Mouse (Mus musculus): ENCODE measurements around the gene Tgm2. TPM values are rescaled to one million over a fixed set of nuclear protein-coding genes. Genes with fewer than 3 reads are reported as not detected.
A peak's percentile ranks its signal among the peaks of the same experiment; 100 is the strongest.

Tgm2 gene
- polyA plus RNA-seq, 1 experiment from 2014 or later, result 160 TPM

DNA sequence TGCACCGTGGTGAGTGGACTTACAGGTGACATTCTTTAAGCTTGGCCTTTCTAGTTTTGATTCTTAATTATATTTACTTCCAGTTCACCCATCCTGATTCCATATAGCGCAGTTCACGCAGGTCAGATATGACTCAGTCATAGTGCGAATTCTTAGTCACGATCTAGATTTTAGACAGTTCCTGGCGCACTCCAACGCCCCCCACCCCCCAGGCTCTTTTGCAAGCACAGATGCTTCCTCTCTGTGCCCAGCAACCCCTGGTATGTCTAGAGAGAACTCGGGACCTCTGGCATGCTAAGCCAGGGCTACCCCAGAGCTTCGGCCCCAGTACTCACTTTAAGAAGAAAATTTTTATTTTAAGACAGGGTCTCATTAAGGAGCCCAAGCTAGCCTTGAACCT lies 10.3 kb upstream of the Tgm2 start:
- no peak overlapping the region for H3K9ac ChIP-seq (ENCODE audit: low read length)
- H3K4me1 ChIP-seq (ENCODE audit: control insufficient read depth in 2 of 2, insufficient read depth in 2 of 2, low read length in 2 of 2), result peaks cover 17 to 34% of the 10 kb centered on the region in 2 experiments
- H3K9me3 ChIP-seq (ENCODE audit: control insufficient read depth, low read length), result no peaks in the 10 kb centered on the region
- 86% methylated on average over 9 of the region's 9 CpGs for WGBS
- no peaks in the 10 kb centered on the region for H3K36me3 ChIP-seq (ENCODE audit: control insufficient read depth, insufficient read depth, low read length)
- ATAC-seq (ENCODE audit: insufficient number of reproducible peaks, insufficient read depth, low FRiP score, low read depth), result no peak
- H3K4me2 ChIP-seq (ENCODE audit: low read length), result no peak overlapping the region
- no peak overlapping the region for H3K27ac ChIP-seq (replicated peaks in 1 of 2; ENCODE audit: control insufficient read depth in 1 of 2, insufficient read depth in 1 of 2, low read depth in 2 of 2, low read length in 2 of 2)
- H3K4me3 ChIP-seq (ENCODE audit: control insufficient read depth in 1 of 2, insufficient read depth in 1 of 2, low read depth in 1 of 2, low read length in 2 of 2), result no peak overlapping the region
- no peaks in the 10 kb centered on the region for H3K27me3 ChIP-seq (ENCODE audit: control insufficient read depth, insufficient read depth, low read length)

DNA sequence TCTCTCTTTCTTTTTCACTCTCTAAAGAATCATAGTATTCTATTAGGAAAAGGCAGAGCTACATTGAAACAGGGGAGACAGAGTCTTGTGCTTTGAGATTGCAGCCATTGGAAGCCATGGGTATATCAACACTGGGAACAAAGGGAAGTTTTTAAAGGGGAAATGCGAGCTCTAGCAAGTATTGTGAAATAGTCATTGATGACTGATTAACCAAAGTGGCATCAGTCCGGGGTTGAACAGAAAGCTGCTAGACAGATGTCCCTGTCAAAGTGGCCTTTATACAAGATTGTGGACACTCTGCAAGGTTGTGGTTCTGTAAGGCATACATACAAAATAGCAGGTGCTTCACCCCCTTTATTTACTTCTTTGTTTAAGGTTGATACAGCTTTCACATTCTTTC lies 9.4 kb upstream of the Tgm2 start:
- H3K27ac ChIP-seq (replicated peaks in 1 of 2; ENCODE audit: control insufficient read depth in 1 of 2, insufficient read depth in 1 of 2, low read depth in 2 of 2, low read length in 2 of 2), result no peak overlapping the region
- ATAC-seq (ENCODE audit: insufficient number of reproducible peaks, insufficient read depth, low FRiP score, low read depth), result no peak
- H3K9ac ChIP-seq (ENCODE audit: low read length), result no peak overlapping the region
- H3K36me3 ChIP-seq (ENCODE audit: control insufficient read depth, insufficient read depth, low read length), result no peaks in the 10 kb centered on the region
- no peak overlapping the region for H3K4me2 ChIP-seq (ENCODE audit: low read length)
- no peaks in the 10 kb centered on the region for H3K27me3 ChIP-seq (ENCODE audit: control insufficient read depth, insufficient read depth, low read length)
- peaks cover 15 to 34% of the 10 kb centered on the region in 2 experiments for H3K4me1 ChIP-seq (ENCODE audit: control insufficient read depth in 2 of 2, insufficient read depth in 2 of 2, low read length in 2 of 2)
- H3K9me3 ChIP-seq (ENCODE audit: control insufficient read depth, low read length), result peaks cover 6% of the 10 kb centered on the region; the same call in 1 of the 2 replicates
- H3K4me3 ChIP-seq (ENCODE audit: control insufficient read depth in 1 of 2, insufficient read depth in 1 of 2, low read depth in 1 of 2, low read length in 2 of 2), result no peak overlapping the region
- WGBS, result 74% methylated on average over 2 of the region's 2 CpGs

DNA sequence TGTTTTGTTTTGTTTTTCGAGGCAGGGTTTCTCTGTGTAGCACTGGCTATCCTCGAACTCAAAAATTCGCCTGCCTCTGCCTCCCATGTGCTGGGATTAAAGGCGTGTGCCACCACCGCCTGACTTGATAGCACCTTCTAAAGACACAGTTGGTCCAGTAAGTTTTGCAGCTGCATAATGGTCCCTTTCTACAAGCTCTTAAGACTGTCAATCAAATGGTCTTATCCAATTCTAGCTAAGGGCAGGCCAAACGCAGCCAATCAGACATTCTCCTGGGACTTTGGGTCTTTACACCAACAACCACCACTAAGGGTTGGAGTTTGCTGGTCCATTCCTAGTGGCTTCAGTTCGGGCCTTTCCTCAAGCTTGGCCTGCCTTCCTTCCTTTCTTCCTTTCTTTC lies 8.9 kb upstream of the Tgm2 start:
- no peak for ATAC-seq (ENCODE audit: insufficient number of reproducible peaks, insufficient read depth, low FRiP score, low read depth)
- no peaks in the 10 kb centered on the region for H3K36me3 ChIP-seq (ENCODE audit: control insufficient read depth, insufficient read depth, low read length)
- no peak overlapping the region for H3K4me2 ChIP-seq (ENCODE audit: low read length)
- H3K9me3 ChIP-seq (ENCODE audit: control insufficient read depth, low read length), result peaks cover 6% of the 10 kb centered on the region; the same call in 1 of the 2 replicates
- WGBS, result 81% methylated on average over 7 of the region's 7 CpGs
- peaks cover 10 to 29% of the 10 kb centered on the region in 2 experiments for H3K4me1 ChIP-seq (ENCODE audit: control insufficient read depth in 2 of 2, insufficient read depth in 2 of 2, low read length in 2 of 2)
- no peaks in the 10 kb centered on the region for H3K27me3 ChIP-seq (ENCODE audit: control insufficient read depth, insufficient read depth, low read length)
- no peak overlapping the region for H3K4me3 ChIP-seq (ENCODE audit: control insufficient read depth in 1 of 2, insufficient read depth in 1 of 2, low read depth in 1 of 2, low read length in 2 of 2)
- no peak overlapping the region for H3K27ac ChIP-seq (replicated peaks in 1 of 2; ENCODE audit: control insufficient read depth in 1 of 2, insufficient read depth in 1 of 2, low read depth in 2 of 2, low read length in 2 of 2)
- H3K9ac ChIP-seq (ENCODE audit: low read length), result no peak overlapping the region

DNA sequence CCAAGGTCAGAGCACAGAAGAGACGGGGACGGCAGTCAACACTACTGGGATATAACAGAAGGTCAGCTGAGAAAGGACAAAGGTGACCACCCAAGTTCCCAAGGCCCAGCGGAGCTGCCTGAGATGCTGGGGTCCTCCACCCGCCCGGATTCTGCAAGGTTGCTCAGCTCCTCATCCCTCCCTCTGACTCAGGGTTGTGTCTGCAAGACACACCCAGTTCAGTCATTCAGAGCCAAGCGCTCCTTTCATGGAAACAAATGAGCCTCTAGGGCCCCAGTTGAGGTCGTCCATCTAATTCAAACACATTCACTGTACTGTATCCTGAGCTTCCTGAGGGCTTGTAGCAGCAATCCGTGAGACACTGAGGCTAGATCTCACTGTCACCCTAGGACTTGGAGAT lies 8.4 kb upstream of the Tgm2 start:
- Histone ChIP-seq H3K4me1 (ENCODE audit: control insufficient read depth in 2 of 2, insufficient read depth in 2 of 2, low read length in 2 of 2) (peaks cover 8 to 24% of the 10 kb centered on the region in 2 experiments), H3K9ac (ENCODE audit: low read length) (no peak overlapping the region), H3K4me2 (ENCODE audit: low read length) (no peak overlapping the region), H3K27ac (replicated peaks in 1 of 2; ENCODE audit: control insufficient read depth in 1 of 2, insufficient read depth in 1 of 2, low read depth in 2 of 2, low read length in 2 of 2) (no peak overlapping the region), H3K36me3 (ENCODE audit: control insufficient read depth, insufficient read depth, low read length) (no peaks in the 10 kb centered on the region), H3K27me3 (ENCODE audit: control insufficient read depth, insufficient read depth, low read length) (no peaks in the 10 kb centered on the region), H3K4me3 (ENCODE audit: control insufficient read depth in 1 of 2, insufficient read depth in 1 of 2, low read depth in 1 of 2, low read length in 2 of 2) (no peak overlapping the region), H3K9me3 (ENCODE audit: control insufficient read depth, low read length) (peaks cover 6% of the 10 kb centered on the region; the same call in 1 of the 2 replicates)
- WGBS, result 78% methylated on average over 8 of the region's 8 CpGs
- ATAC-seq (ENCODE audit: insufficient number of reproducible peaks, insufficient read depth, low FRiP score, low read depth), result no peak

DNA sequence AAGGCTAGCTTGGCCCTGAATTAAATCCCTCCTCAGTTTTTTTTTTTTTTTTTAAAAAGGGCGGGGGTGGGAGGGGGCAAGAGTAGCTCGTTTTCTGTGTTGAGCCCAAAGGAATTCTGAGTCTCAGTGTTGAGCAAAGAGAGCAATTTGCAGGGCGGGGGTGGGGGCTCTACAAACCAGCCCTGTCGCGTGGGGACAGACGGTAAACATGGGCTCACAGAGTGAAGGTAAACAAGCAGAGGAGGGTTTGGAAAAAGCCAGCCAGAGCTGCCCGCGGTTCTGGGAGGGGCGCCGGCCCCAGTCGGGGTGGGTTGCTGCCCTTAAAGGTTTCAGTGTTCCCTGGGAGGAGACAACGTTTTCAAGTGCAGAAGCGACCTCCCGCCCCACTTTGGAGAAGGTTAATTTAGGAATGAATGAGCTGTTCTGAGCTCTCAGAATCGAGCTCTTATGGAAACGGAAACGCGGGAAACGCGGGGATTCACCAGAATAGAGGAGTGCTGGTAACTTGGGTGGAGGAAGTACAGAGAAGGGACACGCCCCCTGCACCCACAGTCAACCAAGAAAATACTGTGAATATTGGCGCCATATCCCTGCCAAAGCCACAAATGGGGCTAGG lies 7.6 kb upstream of the Tgm2 start:
- H3K36me3 ChIP-seq (ENCODE audit: control insufficient read depth, insufficient read depth, low read length), result no peaks in the 10 kb centered on the region
- WGBS, result 2% methylated on average over 22 of the region's 22 CpGs
- H3K4me3 ChIP-seq (ENCODE audit: control insufficient read depth in 1 of 2, insufficient read depth in 1 of 2, low read depth in 1 of 2, low read length in 2 of 2), result peak overlapping the region; percentile 38 to 48
- peaks cover 6% of the 10 kb centered on the region; the same call in 1 of the 2 replicates for H3K9me3 ChIP-seq (ENCODE audit: control insufficient read depth, low read length)
- H3K27ac ChIP-seq (replicated peaks in 1 of 2; ENCODE audit: control insufficient read depth in 1 of 2, insufficient read depth in 1 of 2, low read depth in 2 of 2, low read length in 2 of 2), result peak overlapping the region in 1 of 2 experiments; percentile 10; a peak in 1 of 4 replicates
- H3K4me1 ChIP-seq (ENCODE audit: control insufficient read depth in 2 of 2, insufficient read depth in 2 of 2, low read length in 2 of 2), result peaks cover 7 to 20% of the 10 kb centered on the region in 2 experiments
- no peak for ATAC-seq (ENCODE audit: insufficient number of reproducible peaks, insufficient read depth, low FRiP score, low read depth)
- H3K9ac ChIP-seq (ENCODE audit: low read length), result peak overlapping the region; percentile 64
- H3K27me3 ChIP-seq (ENCODE audit: control insufficient read depth, insufficient read depth, low read length), result no peaks in the 10 kb centered on the region
- peak overlapping the region; percentile 74 for H3K4me2 ChIP-seq (ENCODE audit: low read length)

DNA sequence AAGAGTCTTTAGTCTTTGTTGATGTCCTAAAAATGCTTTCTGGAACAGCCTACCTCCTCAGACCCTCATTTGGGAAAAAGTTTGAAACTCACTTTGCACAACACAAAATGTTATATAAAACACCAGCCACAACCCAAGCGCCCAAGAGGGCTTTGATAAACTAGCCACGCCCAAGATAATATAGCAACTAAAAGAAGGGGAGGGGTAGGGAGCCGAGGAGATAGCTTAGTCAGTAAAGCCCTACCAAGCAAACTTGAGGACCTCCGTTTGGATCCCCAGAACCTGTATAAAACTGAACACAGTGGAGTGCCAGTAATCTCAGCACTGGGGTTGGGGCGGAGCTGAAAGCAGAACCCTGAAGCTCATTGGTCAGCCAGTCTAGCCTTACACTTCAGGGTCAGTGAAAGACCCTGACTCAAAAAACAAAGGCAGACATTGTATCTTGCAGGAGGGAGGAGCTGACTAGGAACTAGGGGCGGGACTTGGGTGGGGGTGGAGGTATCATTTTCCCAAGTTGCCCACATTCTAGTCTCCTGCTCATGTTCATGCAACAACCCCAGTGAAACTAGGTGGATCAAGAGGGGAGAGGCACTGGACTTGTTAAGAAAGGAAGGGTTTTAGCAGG lies 6.6 kb upstream of the Tgm2 start:
- H3K9ac ChIP-seq (ENCODE audit: low read length), result no peak overlapping the region
- H3K36me3 ChIP-seq (ENCODE audit: control insufficient read depth, insufficient read depth, low read length), result no peaks in the 10 kb centered on the region
- peaks cover 7 to 20% of the 10 kb centered on the region in 2 experiments for H3K4me1 ChIP-seq (ENCODE audit: control insufficient read depth in 2 of 2, insufficient read depth in 2 of 2, low read length in 2 of 2)
- no peak for ATAC-seq (ENCODE audit: insufficient number of reproducible peaks, insufficient read depth, low FRiP score, low read depth)
- H3K27me3 ChIP-seq (ENCODE audit: control insufficient read depth, insufficient read depth, low read length), result no peaks in the 10 kb centered on the region
- H3K4me3 ChIP-seq (ENCODE audit: control insufficient read depth in 1 of 2, insufficient read depth in 1 of 2, low read depth in 1 of 2, low read length in 2 of 2), result no peak overlapping the region
- H3K27ac ChIP-seq (replicated peaks in 1 of 2; ENCODE audit: control insufficient read depth in 1 of 2, insufficient read depth in 1 of 2, low read depth in 2 of 2, low read length in 2 of 2), result no peak overlapping the region
- H3K9me3 ChIP-seq (ENCODE audit: control insufficient read depth, low read length), result peaks cover 6% of the 10 kb centered on the region; the same call in 1 of the 2 replicates
- no peak overlapping the region for H3K4me2 ChIP-seq (ENCODE audit: low read length)
- WGBS, result 49% methylated on average over 6 of the region's 6 CpGs

DNA sequence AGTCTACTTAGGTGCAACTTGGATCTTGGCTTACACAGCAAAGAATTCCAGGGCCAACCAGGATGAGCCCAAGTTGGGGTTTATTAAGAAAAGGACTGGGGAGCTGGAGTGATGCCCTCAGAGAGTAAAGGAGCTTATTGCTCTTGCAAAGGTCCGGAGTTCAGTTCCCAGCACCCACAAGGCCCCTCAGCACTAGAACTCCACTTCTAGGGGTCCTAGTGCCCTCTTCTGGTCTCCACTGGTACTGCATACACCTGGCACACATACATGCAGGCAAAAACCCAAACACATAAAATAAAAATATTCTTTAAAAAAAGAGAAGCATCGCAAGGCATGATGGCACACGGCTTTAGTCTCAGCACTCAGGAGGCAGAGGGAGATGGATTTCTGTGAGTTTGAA lies 4.8 kb upstream of the Tgm2 start:
- no peak overlapping the region for H3K27ac ChIP-seq (replicated peaks in 1 of 2; ENCODE audit: control insufficient read depth in 1 of 2, insufficient read depth in 1 of 2, low read depth in 2 of 2, low read length in 2 of 2)
- H3K36me3 ChIP-seq (ENCODE audit: control insufficient read depth, insufficient read depth, low read length), result no peaks in the 10 kb centered on the region
- no peak overlapping the region for H3K4me2 ChIP-seq (ENCODE audit: low read length)
- H3K27me3 ChIP-seq (ENCODE audit: control insufficient read depth, insufficient read depth, low read length), result no peaks in the 10 kb centered on the region
- peaks cover 6% of the 10 kb centered on the region; the same call in 1 of the 2 replicates for H3K9me3 ChIP-seq (ENCODE audit: control insufficient read depth, low read length)
- no peak for ATAC-seq (ENCODE audit: insufficient number of reproducible peaks, insufficient read depth, low FRiP score, low read depth)
- H3K4me1 ChIP-seq (ENCODE audit: control insufficient read depth in 2 of 2, insufficient read depth in 2 of 2, low read length in 2 of 2), result peaks cover 7 to 20% of the 10 kb centered on the region in 2 experiments
- no peak overlapping the region for H3K4me3 ChIP-seq (ENCODE audit: control insufficient read depth in 1 of 2, insufficient read depth in 1 of 2, low read depth in 1 of 2, low read length in 2 of 2)
- 94% methylated on average over 3 of the region's 3 CpGs for WGBS
- H3K9ac ChIP-seq (ENCODE audit: low read length), result no peak overlapping the region

Data from heart, embryonic 14.5 days (tissue).